Mouse (Mus musculus) neutrophil, adult 59 days (primary cell): Measurements from ENCODE around the gene Tmem160. TPM values are rescaled to one million over a fixed set of nuclear protein-coding genes. Genes with fewer than 3 reads are reported as not detected.

Experiments
- total RNA-seq, 2 experiments: library from RNA; stranded (reverse); gene quantifications; 1 replicate in 1 of 2; 2 replicates in 1 of 2; pipeline ENCODE4 v1.2.4; 2023

The Tmem160 gene
- total RNA-seq: 10 to 100 TPM; 28.9 to 30.6 TPM

GRCm38 (mm10) chr7:16452587-16453073, at the start of gene Tmem160:
Gene Tmem160, plus strand, starts transcription at chr7:16452779.

GRCm38 (mm10) chr7:16477628-16478027, 25.0 kb downstream of the Tmem160 start, which contains the start of gene Npas1:
Gene Npas1, minus strand, starts transcription at chr7:16477728.

Other genes starting within 250 kb of the Tmem160 start
- gene Dhx34, start 230.7 kb upstream of the Tmem160 start, total RNA-seq: 10 to 100 TPM; 20.4 to 24.2 TPM
- 10 to 100 TPM; 25.2 to 26.8 TPM for gene C5ar2, start 208.6 kb upstream of the Tmem160 start, total RNA-seq
- 100 to 1,000 TPM; 417 to 461 TPM for gene C5ar1, start 193.2 kb upstream of the Tmem160 start, total RNA-seq
- gene Inafm1, start 179.2 kb upstream of the Tmem160 start, total RNA-seq: 10 to 100 TPM; 13.3 to 15.2 TPM
- gene Ccdc9, start 166.0 kb upstream of the Tmem160 start, total RNA-seq: 100 to 1,000 TPM; 179 to 201 TPM
- 10 to 100 TPM; 24.8 to 28.4 TPM for gene Bbc3, start 144.4 kb upstream of the Tmem160 start, total RNA-seq
- gene Sae1, start 65.0 kb upstream of the Tmem160 start, total RNA-seq: 10 to 100 TPM; 45.6 to 46.9 TPM
- 10 to 100 TPM; 69.3 to 78.4 TPM for gene Zc3h4, start 51.9 kb upstream of the Tmem160 start, total RNA-seq
- under 1 TPM in 1 of 2 experiments, not detected in 1; 0.16 TPM for gene Npas1, start 24.9 kb downstream of the Tmem160 start, total RNA-seq
- 1 to 10 TPM; 3.1 to 3.9 TPM for gene Arhgap35, start 162.2 kb downstream of the Tmem160 start, total RNA-seq
- gene Ceacam15, start 222.9 kb downstream of the Tmem160 start, total RNA-seq: not detected